Mouse (Mus musculus): ENCODE measurements at regions not wholly inside any gene's neighbourhood (a gene's known extent, or its start where the extent isn't known, plus 50 kb on each side); places are given as distances from the start of the nearest gene placed in this dataset.

- TF ChIP-seq CTCF (IDR thresholded peaks at IDR 0.05; ENCODE audit: control insufficient read depth, insufficient read depth, insufficient replicate concordance, low read depth, low read length) (no peak), POLR2A (IDR thresholded peaks at IDR 0.05; ENCODE audit: control insufficient read depth, low read depth, low read length) (no peak)
Measured at GRCm38 (mm10) chr1:189478051-189478450, 76.0 kb upstream of the Kcnk2 start.

Measured in testis, adult 2 months (tissue).